Mouse (Mus musculus): ENCODE data around the gene Ppp1r12c.

- TF ChIP-seq EP300 (IDR thresholded peaks at IDR 0.05; ENCODE audit: insufficient read depth, low read depth, low read length) (no peak), POLR2A (IDR thresholded peaks at IDR 0.05; ENCODE audit: insufficient read depth, low read length) (no peak), CTCF (IDR thresholded peaks at IDR 0.05; ENCODE audit: low read depth, low read length) (peak; percentile 12)
Observed at GRCm38 (mm10) chr7:4547221-4547641, 45.8 kb upstream of the Ppp1r12c start, which contains the start of gene Syt5.

Measured in ES-Bruce4 (cell line).